Mouse (Mus musculus) cerebellum, adult 2 months (tissue): ENCODE results near the gene Ctnnbip1.

Experiments
- CTCF ChIP-seq: fragments of 200-500 bp; IDR thresholded peaks from 2 replicates; pipeline ENCODE4 v1.5.1; 2011; ENCODE audit warnings: low read depth, mild to moderate bottlenecking, control low read depth, low read length, moderate library complexity, borderline replicate concordance; ENCODE audit not compliant: insufficient read depth
- POLR2A ChIP-seq: fragments of 200-500 bp; IDR thresholded peaks from 2 replicates; pipeline ENCODE4 v1.6.1; 2011; ENCODE audit warnings: low read length, control low read depth, borderline replicate concordance; ENCODE audit not compliant: insufficient read depth

- TF ChIP-seq CTCF = no peak
- TF ChIP-seq POLR2A = no peak
Observed at GRCm38 (mm10) chr4:149574391-149574821, 56.4 kb downstream of the Ctnnbip1 start.
